Mouse (Mus musculus) lung, adult 2 months (tissue): Measurements from ENCODE around the gene Flad1.

Source experiments
- CTCF ChIP-seq: fragments of 200-500 bp; IDR thresholded peaks from 2 replicates; pipeline ENCODE4 v1.5.1; 2011; ENCODE audit warnings: mild to moderate bottlenecking, low read length, control low read depth; ENCODE audit not compliant: insufficient read depth
- POLR2A ChIP-seq: fragments of 200-500 bp; IDR thresholded peaks from 2 replicates; pipeline ENCODE4 v1.6.1; 2011; ENCODE audit warnings: low read depth, mild to moderate bottlenecking, control low read depth, low read length, borderline replicate concordance; ENCODE audit errors: extremely low read depth

DNA sequence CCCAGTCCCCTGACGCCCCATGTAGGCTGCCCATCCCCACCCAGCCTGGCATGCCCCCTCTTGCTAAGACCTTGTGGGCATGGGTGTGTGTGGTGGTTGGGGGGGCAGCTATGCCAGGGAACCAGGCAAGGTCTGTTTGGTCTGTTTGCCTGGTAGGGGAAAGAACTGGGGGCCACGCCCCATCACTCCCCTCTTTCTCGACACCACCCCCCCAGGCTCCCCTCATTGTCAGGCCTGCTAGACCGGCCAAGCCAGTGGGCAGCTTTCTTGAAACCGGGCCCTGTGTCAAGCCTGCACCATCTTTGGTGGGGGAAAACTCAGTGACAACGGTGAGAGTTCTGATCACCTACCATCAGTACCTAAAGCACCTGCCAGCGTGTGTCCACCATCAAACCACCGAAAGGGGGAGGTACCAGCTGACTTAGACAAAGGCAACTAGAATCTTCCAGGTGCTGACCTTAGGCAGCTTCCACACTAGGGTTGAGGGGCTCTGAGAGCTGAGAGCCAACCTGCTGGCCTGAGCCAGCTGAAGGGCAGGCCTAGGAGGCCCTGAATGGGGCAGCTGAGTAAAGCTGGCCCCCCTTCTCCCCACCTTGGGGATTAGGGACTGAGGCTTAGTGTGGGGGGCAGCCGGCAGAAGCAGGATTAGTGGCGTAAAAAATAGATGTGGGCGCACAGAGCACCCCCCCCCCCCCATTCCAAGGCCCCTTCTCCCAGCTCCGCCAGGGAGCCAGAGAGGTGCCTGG is 27.2 kb downstream of the Flad1 start:
- TF ChIP-seq CTCF = no peak
- TF ChIP-seq POLR2A = no peak
